8 mouse cellular contexts compared by ENCODE assay signal in the genomic region with DNA sequence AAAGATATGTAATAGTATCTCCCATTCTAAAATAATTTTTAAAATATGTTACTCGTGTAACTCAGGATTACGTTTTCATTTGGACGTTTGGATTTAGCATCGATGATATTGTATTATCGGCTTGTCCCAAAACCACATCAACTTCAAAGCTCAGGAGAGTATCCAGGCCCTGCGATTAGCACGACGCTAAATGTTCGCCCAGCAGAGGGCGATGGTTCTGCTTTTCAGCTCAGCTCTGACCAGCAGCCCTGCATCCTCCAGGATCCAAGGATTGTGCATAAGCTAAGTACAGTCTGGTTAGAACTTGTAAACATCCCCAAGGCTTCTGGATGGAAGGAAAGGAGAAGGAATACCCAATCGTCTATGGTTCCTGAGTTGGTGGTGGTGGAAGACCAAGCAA.
DNase-seq lines count a peak whose midpoint lies in the region; ATAC-seq and TF ChIP-seq lines count a peak whose summit lies in the region.

No protein-coding gene starts in this region.

- no peak for TF ChIP-seq POLR2A in limb, embryonic 14.5 days (IDR thresholded peaks at IDR 0.05; ENCODE audit: borderline replicate concordance, extremely low read depth, insufficient read depth, insufficient read length)

- peak; percentile 6 for DNase-seq in heart, adult 8-10 months (ENCODE audit: low spot score)
- DNase-seq in heart, adult 11 months = no peak
- peak; percentile 23 to 66 for DNase-seq in adrenal gland, adult (ENCODE audit: inconsistent age in 2 of 2, low spot score in 1 of 2)
- DNase-seq in limb, embryonic 14.5 days (ENCODE audit: low spot score) = peak; percentile 75
- DNase-seq in ovary, postnatal 14 days (ENCODE audit: low spot score) = peak; percentile 37

- peak; percentile 79; the same call in 1 of the 2 replicates for ATAC-seq in forebrain, embryonic 12.5 days (ENCODE audit: low FRiP score)
- no peak for ATAC-seq in intestine, postnatal 0 days
- no peak for ATAC-seq in limb, embryonic 14.5 days (ENCODE audit: low FRiP score, low read depth)
- ATAC-seq in megakaryocyte-erythroid progenitor cell, adult 5-6 weeks (replicated peaks; ENCODE audit: low FRiP score, low TSS enrichment, poor library complexity, severe bottlenecking) = no peak

- H3K9ac ChIP-seq in forebrain, embryonic 12.5 days = no peak overlapping the region
- no peak overlapping the region for H3K9ac ChIP-seq in intestine, postnatal 0 days (ENCODE audit: low read depth, low read length)
- H3K9ac ChIP-seq in limb, embryonic 14.5 days (ENCODE audit: low read depth, low read length, severe bottlenecking) = no peak overlapping the region

- no peak overlapping the region for H3K4me2 ChIP-seq in forebrain, embryonic 12.5 days
- no peak overlapping the region for H3K4me2 ChIP-seq in intestine, postnatal 0 days (replicated peaks; ENCODE audit: low read depth)
- no peak overlapping the region for H3K4me2 ChIP-seq in limb, embryonic 14.5 days (replicated peaks; ENCODE audit: low read depth, low read length, severe bottlenecking)

- no peaks in the 10 kb centered on the region for H3K27me3 ChIP-seq in forebrain, embryonic 12.5 days
- H3K27me3 ChIP-seq in intestine, postnatal 0 days (replicated peaks; ENCODE audit: control insufficient read depth, insufficient read depth, low read length) = no peaks in the 10 kb centered on the region
- H3K27me3 ChIP-seq in limb, embryonic 14.5 days (ENCODE audit: control insufficient read depth, insufficient read depth, low read length) = no peaks in the 10 kb centered on the region

- H3K4me1 ChIP-seq in forebrain, embryonic 12.5 days = no peaks in the 10 kb centered on the region
- H3K4me1 ChIP-seq in intestine, postnatal 0 days (replicated peaks; ENCODE audit: control insufficient read depth, insufficient read depth, low read length) = no peaks in the 10 kb centered on the region
- H3K4me1 ChIP-seq in limb, embryonic 14.5 days (ENCODE audit: control insufficient read depth, insufficient read depth, low read length) = 0 out of 2 replicates have a peak, but pooled peaks cover under 1% of the 10 kb centered on the region

- peak; percentile 76 for TF ChIP-seq CTCF in intestine, postnatal 0 days (IDR thresholded peaks at IDR 0.05; ENCODE audit: low read depth)

- no peaks in the 10 kb centered on the region for H3K9me3 ChIP-seq in forebrain, embryonic 12.5 days
- H3K9me3 ChIP-seq in intestine, postnatal 0 days (ENCODE audit: control insufficient read depth) = no peaks in the 10 kb centered on the region
- no peaks in the 10 kb centered on the region for H3K9me3 ChIP-seq in limb, embryonic 14.5 days (ENCODE audit: control insufficient read depth, low read length)

- no peak overlapping the region for H3K4me3 ChIP-seq in forebrain, embryonic 12.5 days (replicated peaks)
- no peak overlapping the region for H3K4me3 ChIP-seq in intestine, postnatal 0 days (ENCODE audit: low read depth, low read length)
- H3K4me3 ChIP-seq in limb, embryonic 14.5 days (replicated peaks; ENCODE audit: low read length) = no peak overlapping the region

- H3K27ac ChIP-seq in forebrain, embryonic 12.5 days = no peak overlapping the region
- no peak overlapping the region for H3K27ac ChIP-seq in intestine, postnatal 0 days (ENCODE audit: low read depth, low read length)
- H3K27ac ChIP-seq in limb, embryonic 14.5 days (replicated peaks; ENCODE audit: low read depth, low read length) = no peak overlapping the region

- H3K36me3 ChIP-seq in forebrain, embryonic 12.5 days (replicated peaks) = no peaks in the 10 kb centered on the region
- H3K36me3 ChIP-seq in intestine, postnatal 0 days (ENCODE audit: control insufficient read depth, insufficient read depth) = no peaks in the 10 kb centered on the region
- no peaks in the 10 kb centered on the region for H3K36me3 ChIP-seq in limb, embryonic 14.5 days (ENCODE audit: control insufficient read depth, insufficient read depth, low read length)

- WGBS in forebrain, embryonic 12.5 days = 32% methylated on average over 11 of the region's 11 CpGs
- WGBS in intestine, postnatal 0 days = 33% methylated on average over 11 of the region's 11 CpGs
- 26% methylated on average over 11 of the region's 11 CpGs for WGBS in limb, embryonic 14.5 days
